In the genomic region with DNA sequence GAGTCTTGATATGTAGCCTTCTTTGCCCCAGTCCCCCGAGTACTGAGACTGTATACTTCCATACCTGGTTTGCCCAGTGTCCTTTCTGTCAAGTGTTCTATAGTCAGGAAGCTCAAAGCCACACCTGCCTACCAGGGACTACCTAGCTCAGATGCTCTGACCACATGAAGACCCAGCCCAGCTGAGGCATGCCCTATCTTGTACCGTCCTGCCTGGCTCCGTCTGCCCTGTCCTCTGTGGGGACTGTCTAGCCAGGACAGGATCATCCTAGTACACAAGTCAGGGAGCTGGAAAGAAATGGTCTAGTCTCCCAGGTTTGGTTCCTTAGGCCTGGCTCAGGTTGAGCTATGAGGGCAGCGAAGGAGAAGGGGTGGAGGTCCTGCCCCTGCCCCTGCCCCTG, we compare ENCODE assay signal across 29 mouse cellular contexts. TPM values are rescaled to one million over a fixed set of nuclear protein-coding genes. Genes with fewer than 3 reads are reported as not detected.
A peak's percentile ranks its signal among the peaks of the same experiment; 100 is the strongest.
DNase-seq lines count a peak whose midpoint lies in the region; ATAC-seq and TF ChIP-seq lines count a peak whose summit lies in the region.
"Had no signal": no experiment of that assay in that cellular context is flagged by ENCODE, and none has a peak within 500 bp of the region (broad histone marks: within the 10 kb centered on the region; RNA-seq: fewer than 3 reads in every experiment).

No protein-coding gene starts in this region.

- H3ac ChIP-seq in myocyte (ENCODE audit: control insufficient read depth, insufficient read length): no peak overlapping the region

- TF ChIP-seq POLR2A in myocyte (IDR thresholded peaks at IDR 0.05; ENCODE audit: insufficient read length, low read depth): no peak

- peak; percentile 92 for DNase-seq in heart, adult 11 months
- no peak for DNase-seq in heart, postnatal 14 days
- DNase-seq in heart, postnatal 4 days: no peak
- DNase-seq in limb, embryonic 10.5 days (ENCODE audit: low spot score): no peak
- no peak for DNase-seq in urinary bladder, postnatal 14 days (ENCODE audit: low spot score)
- DNase-seq: adrenal gland, postnatal 10 days; cerebellum, adult 11 months; cerebellum, adult 8-10 months; cerebellum, postnatal 14 days; embryo, embryonic 11 days; gastrocnemius, postnatal 25 days; kidney, adult 9 months had no signal

- H3K9ac ChIP-seq in heart, embryonic 12.5 days: 0 out of 2 replicates have a peak overlapping the region, but pooled peaks have one; percentile 42
- H3K9ac ChIP-seq in limb, embryonic 12.5 days (replicated peaks): no peak overlapping the region
- H3K9ac ChIP-seq: embryonic facial prominence, embryonic 12.5 days; hindbrain, embryonic 12.5 days had no signal

- no peak overlapping the region for H3K4me2 ChIP-seq in heart, embryonic 12.5 days
- H3K4me2 ChIP-seq in limb, embryonic 12.5 days: no peak overlapping the region
- H3K4me2 ChIP-seq in myocyte (ENCODE audit: low read depth): no peak overlapping the region

- H3K9me3 ChIP-seq in heart, embryonic 12.5 days (replicated peaks): no peaks in the 10 kb centered on the region
- no peaks in the 10 kb centered on the region for H3K9me3 ChIP-seq in limb, embryonic 12.5 days
- H3K9me3 ChIP-seq in limb, embryonic 10.5 days (replicated peaks): no peaks in the 10 kb centered on the region
- H3K9me3 ChIP-seq: embryonic facial prominence, embryonic 12.5 days; hindbrain, embryonic 12.5 days had no signal

- 56% methylated on average over 4 of the region's 4 CpGs for WGBS in heart, embryonic 12.5 days
- WGBS in limb, embryonic 12.5 days: 77% methylated on average over 4 of the region's 4 CpGs
- WGBS in limb, embryonic 10.5 days: 84% methylated on average over 4 of the region's 4 CpGs

- no peak for ATAC-seq in heart, embryonic 12.5 days (ENCODE audit: insufficient number of reproducible peaks, low FRiP score)
- ATAC-seq in limb, embryonic 12.5 days (ENCODE audit: insufficient number of reproducible peaks, insufficient read depth, low FRiP score, low TSS enrichment, low read depth): no peak
- ATAC-seq: forebrain, embryonic 16.5 days; hindbrain, embryonic 16.5 days; inflammation-experienced regulatory T-cells, adult 6 months; intestine, postnatal 0 days had no signal

- peak overlapping the region; percentile 29; the same call in 1 of the 2 replicates for H3K27ac ChIP-seq in heart, embryonic 12.5 days (ENCODE audit: poor library complexity, severe bottlenecking)
- peak overlapping the region; percentile 83; the same call in 1 of the 2 replicates for H3K27ac ChIP-seq in limb, embryonic 12.5 days
- no peak overlapping the region for H3K27ac ChIP-seq in limb, embryonic 10.5 days
- H3K27ac ChIP-seq: embryonic facial prominence, embryonic 12.5 days; hindbrain, embryonic 12.5 days had no signal

- intact Hi-C loops in heart, postnatal 14 days (cut with DNase I): loop anchor here (5.0 kb wide), 1 partner anchor 196 kb away; a partner anchor contains a TSS

- H3K27me3 ChIP-seq in heart, embryonic 12.5 days (replicated peaks): no peaks in the 10 kb centered on the region
- H3K27me3 ChIP-seq in limb, embryonic 12.5 days: peaks cover 4% of the 10 kb centered on the region
- H3K27me3 ChIP-seq in limb, embryonic 10.5 days (ENCODE audit: low read depth, poor library complexity, severe bottlenecking): peaks cover 23% of the 10 kb centered on the region
- H3K27me3 ChIP-seq in myocyte (ENCODE audit: control insufficient read depth, insufficient read depth, insufficient read length): no peaks in the 10 kb centered on the region
- H3K27me3 ChIP-seq: hindbrain, embryonic 12.5 days had no signal

- H3K36me3 ChIP-seq in heart, embryonic 12.5 days: peaks cover 11% of the 10 kb centered on the region; the same call in 1 of the 2 replicates
- H3K36me3 ChIP-seq in limb, embryonic 12.5 days: no peaks in the 10 kb centered on the region
- H3K36me3 ChIP-seq in limb, embryonic 10.5 days: no peaks in the 10 kb centered on the region
- no peaks in the 10 kb centered on the region for H3K36me3 ChIP-seq in myocyte (ENCODE audit: control insufficient read depth, insufficient read depth)
- H3K36me3 ChIP-seq: embryonic facial prominence, embryonic 12.5 days; hindbrain, embryonic 12.5 days had no signal

- peaks cover 84% of the 10 kb centered on the region for H3K4me1 ChIP-seq in heart, embryonic 12.5 days (replicated peaks)
- H3K4me1 ChIP-seq in limb, embryonic 12.5 days (replicated peaks): peaks cover 53% of the 10 kb centered on the region
- H3K4me1 ChIP-seq in limb, embryonic 10.5 days: peaks cover 37% of the 10 kb centered on the region

- no peak overlapping the region for H3K4me3 ChIP-seq in heart, embryonic 12.5 days
- no peak overlapping the region for H3K4me3 ChIP-seq in limb, embryonic 12.5 days (replicated peaks)
- H3K4me3 ChIP-seq in limb, embryonic 10.5 days: no peak overlapping the region
- no peak overlapping the region for H3K4me3 ChIP-seq in myocyte

- H3K79me2 ChIP-seq in myocyte (ENCODE audit: control insufficient read depth, insufficient read depth): no peaks in the 10 kb centered on the region

TF ChIP-seq in myocyte, 11 proteins besides CTCF, POLR2A, EP300 and RAD21:
- TF ChIP-seq POLR2AphosphoS2 (IDR thresholded peaks at IDR 0.05; ENCODE audit: insufficient read length, low read depth) (peak; percentile 90), REST (IDR thresholded peaks at IDR 0.05; ENCODE audit: insufficient read depth, insufficient read length) (no peak), SRF (IDR thresholded peaks at IDR 0.05; ENCODE audit: control insufficient read depth, insufficient read length, low read depth) (no peak), MYOG (IDR thresholded peaks at IDR 0.05; ENCODE audit: control insufficient read depth in 1 of 3, insufficient read depth in 1 of 3, insufficient read length in 2 of 3, low read depth in 2 of 3) (no peak), E2F4 (IDR thresholded peaks at IDR 0.05; ENCODE audit: insufficient read depth) (no peak), MYOD1 (IDR thresholded peaks at IDR 0.05; ENCODE audit: control insufficient read depth in 1 of 3, insufficient read length in 2 of 3, low read depth in 2 of 3) (peak in 1 of 3 experiments; percentile 8), USF1 (IDR thresholded peaks at IDR 0.05; ENCODE audit: low read depth) (no peak), CEBPB (IDR thresholded peaks at IDR 0.05; ENCODE audit: insufficient read depth, poor library complexity, severe bottlenecking) (no peak), MAX (IDR thresholded peaks at IDR 0.05; ENCODE audit: low read depth) (no peak), TCF3 (IDR thresholded peaks at IDR 0.05; ENCODE audit: insufficient read length, low read depth) (no peak), TCF12 (IDR thresholded peaks at IDR 0.05; ENCODE audit: insufficient read depth, poor library complexity, severe bottlenecking) (no peak)

RNA-seq across cellular contexts. Expression of a gene that starts 19.9 kb away (rescaled TPM):
- total RNA-seq in heart, postnatal 14 days (2021): 100 to 1,000 TPM; 877 to 926 TPM
- 226 and 239 TPM in 2 replicates for polyA plus RNA-seq in heart, embryonic 12.5 days (2016; fragmentation: Nextera tagmentation; extraction: Ambion mirVana)
- total RNA-seq in heart, postnatal 4 days (2021): 100 to 1,000 TPM; 709 to 766 TPM
- 1.9 and 3.3 TPM in 2 replicates for polyA plus RNA-seq in limb, embryonic 12.5 days (2016; fragmentation: Nextera tagmentation; extraction: Ambion mirVana)
- polyA plus RNA-seq in limb, embryonic 10.5 days (2016; fragmentation: Nextera tagmentation; extraction: Ambion mirVana): 0.11 and 0.48 TPM in 2 replicates
- polyA plus RNA-seq in myocyte (2012; fragmentation: generic; extraction: Trizol): 83.9 TPM
- total RNA-seq: common myeloid progenitor, adult 5-6 weeks; granulocyte monocyte progenitor cell, adult 5-6 weeks; MEL had no signal
- polyA plus RNA-seq: forebrain, embryonic 11.5 days; inflammation-experienced regulatory T-cells, adult 6 months had no signal

RNA-seq across cellular contexts. Expression of a gene that starts 31.3 kb away (rescaled TPM):
- total RNA-seq in heart, postnatal 14 days (2021): 1 to 10 TPM; 2.2 to 2.3 TPM
- 4.3 and 4.9 TPM in 2 replicates for polyA plus RNA-seq in heart, embryonic 12.5 days (2016; fragmentation: Nextera tagmentation; extraction: Ambion mirVana)
- 1 to 10 TPM; 2.9 to 4.8 TPM for total RNA-seq in heart, postnatal 4 days (2021)
- polyA plus RNA-seq in limb, embryonic 12.5 days (2016; fragmentation: Nextera tagmentation; extraction: Ambion mirVana): 0.10 TPM in 1 of 2 replicates, not detected in the other
- not detected in 2 replicates for polyA plus RNA-seq in limb, embryonic 10.5 days (2016; fragmentation: Nextera tagmentation; extraction: Ambion mirVana)
- 0.23 TPM for polyA plus RNA-seq in myocyte (2012; fragmentation: generic; extraction: Trizol)
- total RNA-seq: adrenal gland, postnatal 10 days; adrenal gland, postnatal 4 days; common myeloid progenitor, adult 5-6 weeks; gastrocnemius, postnatal 25 days; granulocyte monocyte progenitor cell, adult 5-6 weeks; MEL had no signal
- polyA plus RNA-seq: brain, embryonic 14.5 days; C2C12; forebrain, embryonic 16.5 days; hindbrain, embryonic 12.5 days; hindbrain, embryonic 16.5 days; inflammation-experienced regulatory T-cells, adult 6 months had no signal

RNA-seq across cellular contexts. Expression of a gene that starts 46.0 kb away (rescaled TPM):
- total RNA-seq in heart, postnatal 14 days (2021): not detected
- not detected in 2 replicates for polyA plus RNA-seq in heart, embryonic 12.5 days (2016; fragmentation: Nextera tagmentation; extraction: Ambion mirVana)
- not detected for total RNA-seq in heart, postnatal 4 days (2021)
- polyA plus RNA-seq in limb, embryonic 12.5 days (2016; fragmentation: Nextera tagmentation; extraction: Ambion mirVana): not detected in 2 replicates
- polyA plus RNA-seq in limb, embryonic 10.5 days (2016; fragmentation: Nextera tagmentation; extraction: Ambion mirVana): not detected in 2 replicates
- polyA plus RNA-seq in myocyte (2012; fragmentation: generic; extraction: Trizol): not detected
- total RNA-seq: adrenal gland, postnatal 10 days; adrenal gland, postnatal 4 days; common myeloid progenitor, adult 5-6 weeks; gastrocnemius, postnatal 25 days; granulocyte monocyte progenitor cell, adult 5-6 weeks; MEL had no signal
- polyA plus RNA-seq: brain, embryonic 14.5 days; C2C12; embryonic facial prominence, embryonic 12.5 days; forebrain, embryonic 11.5 days; forebrain, embryonic 16.5 days; frontal cortex, adult 2 months; hindbrain, embryonic 12.5 days; hindbrain, embryonic 16.5 days; inflammation-experienced regulatory T-cells, adult 6 months; intestine, postnatal 0 days had no signal

Comparison
In these comparisons a context has a peak if more than half of its experiments do, and no peak if none do; other contexts are left out.
1. RNA of a gene that starts 19.9 kb away (polyA plus RNA-seq): 226 to 239 TPM in heart, embryonic 12.5 days and 83.9 TPM in myocyte (single experiment); 1.9 to 3.3 TPM in limb, embryonic 12.5 days and 0.11 to 0.48 TPM in limb, embryonic 10.5 days; every median in the first group is over 10 times any median in the second.